Mouse (Mus musculus) hindbrain, embryonic 12.5 days (tissue): Measurements from ENCODE around the gene Tmem259. TPM values are rescaled to one million over a fixed set of nuclear protein-coding genes. Genes with fewer than 3 reads are reported as not detected.

Source experiments
- ATAC-seq: fragments of 200-750 bp; cut with Nextera tagmentation; 2 replicates; pipeline ENCODE4 v1.8.0; 2017; ENCODE audit warnings: moderate TSS enrichment; ENCODE audit not compliant: low FRiP score
- H3K27ac ChIP-seq: fragments of 300-500 bp; sonication (generic); 2 replicates; pipeline ENCODE4 v1.5.1; 2016; ENCODE audit warnings: mild to moderate bottlenecking
- H3K27me3 ChIP-seq: fragments of 300-500 bp; sonication (generic); 2 replicates; pipeline ENCODE4 v1.6.1; 2016; ENCODE audit warnings: mild to moderate bottlenecking
- H3K36me3 ChIP-seq: fragments of 300-500 bp; sonication (generic); 2 replicates; pipeline ENCODE4 v1.6.1; 2016; ENCODE audit warnings: mild to moderate bottlenecking
- H3K4me1 ChIP-seq: fragments of 300-500 bp; sonication (generic); 2 replicates; pipeline ENCODE4 v1.6.1; 2016
- H3K4me2 ChIP-seq: fragments of 300-500 bp; sonication (generic); replicated peaks from 2 replicates; pipeline ENCODE4 v1.6.1; 2016; ENCODE audit warnings: mild to moderate bottlenecking
- H3K4me3 ChIP-seq: fragments of 300-500 bp; sonication (generic); 2 replicates; pipeline ENCODE4 v1.5.1; 2016; ENCODE audit warnings: mild to moderate bottlenecking
- H3K9ac ChIP-seq: fragments of 300-500 bp; sonication (generic); 2 replicates; pipeline ENCODE4 v1.6.1; 2016; ENCODE audit warnings: mild to moderate bottlenecking, moderate library complexity
- H3K9me3 ChIP-seq: fragments of 300-500 bp; sonication (generic); replicated peaks from 2 replicates; pipeline ENCODE4 v1.6.1; 2016; ENCODE audit warnings: mild to moderate bottlenecking
- WGBS: fragments of 180-500 bp; shearing (Covaris S2); methylation state at CpG from one replicate; pipeline ENCODE4 v1.1.7; 2016; 5-methylcytosine and 5-hydroxymethylcytosine counted together
- polyA plus RNA-seq: library from polyadenylated mRNA; unstranded; fragments of >200 nt; fragmentation: Nextera tagmentation; extraction: Ambion mirVana; gene quantifications from 2 replicates; pipeline ENCODE4 v1.2.1, GENCODE M21; 2016

The Tmem259 gene
- polyA plus RNA-seq, 1 experiment from 2014 or later, result 25.5 TPM

DNA sequence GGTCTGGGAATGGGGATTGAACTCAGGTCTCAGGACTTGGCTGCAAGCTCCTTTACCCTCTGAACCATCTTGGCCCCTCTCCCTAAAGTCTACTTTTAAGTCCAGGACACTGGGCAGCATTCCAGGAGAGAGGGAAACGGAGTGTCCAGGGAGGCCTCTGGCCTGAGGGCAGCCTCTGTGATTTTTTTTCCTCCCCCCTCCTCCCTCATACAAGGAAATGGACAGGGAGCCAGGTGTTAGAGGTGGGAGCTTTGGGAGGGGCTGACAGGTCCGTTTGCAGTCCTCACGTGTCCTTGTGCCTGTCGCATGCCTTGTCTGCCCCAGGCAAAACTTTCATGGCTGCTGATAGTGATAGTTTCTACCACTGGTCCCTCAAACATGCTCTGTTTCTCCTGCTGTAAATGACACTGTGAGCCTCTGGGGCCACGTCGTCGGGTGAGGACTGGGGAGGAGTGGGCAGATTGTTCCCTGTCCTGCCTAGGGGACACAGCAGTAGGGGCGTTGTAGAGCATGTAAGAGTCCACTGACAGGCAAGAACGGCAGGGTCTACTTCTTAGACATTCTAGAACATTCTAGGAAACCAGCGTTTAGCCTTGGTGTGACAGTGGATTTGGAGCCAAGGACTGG is 47.7 kb downstream of the Tmem259 start:
- Histone ChIP-seq H3K4me3 (no peak overlapping the region), H3K9me3 (no peaks in the 10 kb centered on the region), H3K9ac (no peak overlapping the region), H3K27me3 (peaks cover 4% of the 10 kb centered on the region; the same call in 1 of the 2 replicates), H3K36me3 (peaks cover 36% of the 10 kb centered on the region), H3K4me2 (no peak overlapping the region), H3K27ac (no peak overlapping the region), H3K4me1 (peaks cover 51% of the 10 kb centered on the region)
- 75% methylated on average over 10 of the region's 10 CpGs for WGBS
- ATAC-seq, result no peak

DNA sequence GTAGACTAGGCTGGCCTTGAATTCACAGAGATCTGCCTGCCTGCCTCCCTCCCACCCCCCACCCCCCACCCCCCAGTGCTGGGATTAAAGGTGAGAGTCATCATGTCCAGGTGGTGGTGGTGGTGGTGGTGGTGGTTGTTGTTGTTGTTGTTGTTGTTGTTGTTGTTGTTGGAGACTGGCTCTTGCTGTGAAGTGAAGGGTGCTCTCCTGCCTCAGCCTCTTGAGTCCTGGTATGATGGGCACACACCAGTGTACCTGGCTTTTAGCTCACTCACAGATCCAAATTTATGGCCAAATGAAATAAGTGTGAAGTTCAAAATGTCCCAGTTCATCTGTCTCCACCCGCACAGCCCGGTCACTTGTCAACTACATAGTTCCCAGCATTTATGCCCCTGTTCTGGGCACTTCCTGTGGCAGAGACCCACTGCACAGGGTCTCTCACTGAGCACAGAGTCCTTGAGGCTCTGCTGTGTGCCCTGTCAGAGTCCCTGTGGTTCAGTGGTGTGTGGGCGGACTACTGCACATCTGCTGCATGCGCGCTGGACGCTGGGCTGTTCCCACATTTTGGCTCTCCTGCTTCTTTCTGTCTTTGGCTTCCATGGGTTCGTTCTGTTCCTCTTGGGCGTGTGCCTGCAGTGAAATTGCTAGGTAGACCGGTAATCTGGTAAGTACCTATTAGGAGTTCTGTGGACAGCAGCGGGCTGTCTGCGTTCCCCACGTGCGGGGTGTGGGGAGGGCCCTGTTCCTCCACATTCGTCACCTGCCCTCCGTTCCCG is 49.1 kb downstream of the Tmem259 start:
- no peak for ATAC-seq
- peaks cover 43% of the 10 kb centered on the region for H3K36me3 ChIP-seq
- H3K9me3 ChIP-seq, result no peaks in the 10 kb centered on the region
- H3K4me1 ChIP-seq, result peaks cover 60% of the 10 kb centered on the region
- WGBS, result 90% methylated on average over 16 of the region's 16 CpGs
- H3K9ac ChIP-seq, result 0 out of 2 replicates have a peak overlapping the region, but pooled peaks have one; percentile 24
- no peak overlapping the region for H3K27ac ChIP-seq
- H3K4me3 ChIP-seq, result no peak overlapping the region
- no peak overlapping the region for H3K4me2 ChIP-seq
- H3K27me3 ChIP-seq, result peaks cover 4% of the 10 kb centered on the region; the same call in 1 of the 2 replicates

- Histone ChIP-seq H3K27ac (no peak overlapping the region; the same call in 1 of the 2 replicates), H3K4me3 (no peak overlapping the region), H3K36me3 (peaks cover 43% of the 10 kb centered on the region), H3K9me3 (no peaks in the 10 kb centered on the region), H3K4me1 (peaks cover 67% of the 10 kb centered on the region), H3K9ac (0 out of 2 replicates have a peak overlapping the region, but pooled peaks have one; percentile 24), H3K27me3 (peaks cover 4% of the 10 kb centered on the region; the same call in 1 of the 2 replicates), H3K4me2 (no peak overlapping the region)
- no peak for ATAC-seq
- 51% methylated on average over 13 of the region's 13 CpGs for WGBS
Measured at GRCm38 (mm10) chr10:79934272-79934721, 49.8 kb downstream of the Tmem259 start.

- Histone ChIP-seq H3K4me3 (no peak overlapping the region), H3K4me1 (peaks cover 71% of the 10 kb centered on the region), H3K4me2 (no peak overlapping the region), H3K27ac (peak overlapping the region; percentile 40), H3K36me3 (peaks cover 43% of the 10 kb centered on the region), H3K9ac (0 out of 2 replicates have a peak overlapping the region, but pooled peaks have one; percentile 24), H3K27me3 (peaks cover 4% of the 10 kb centered on the region; the same call in 1 of the 2 replicates), H3K9me3 (no peaks in the 10 kb centered on the region)
- WGBS, result 24% methylated on average over 6 of the region's 6 CpGs
- no peak for ATAC-seq
Measured at GRCm38 (mm10) chr10:79933861-79934260, 50.3 kb downstream of the Tmem259 start.

GRCm38 (mm10) chr10:79933145-79933679 is 50.9 kb downstream of the Tmem259 start:
- Histone ChIP-seq H3K9me3 (no peaks in the 10 kb centered on the region), H3K36me3 (peaks cover 43% of the 10 kb centered on the region), H3K4me1 (peaks cover 77% of the 10 kb centered on the region), H3K4me2 (no peak overlapping the region), H3K4me3 (no peak overlapping the region), H3K27ac (peak overlapping the region; percentile 45; the same call in 1 of the 2 replicates), H3K27me3 (peaks cover 4% of the 10 kb centered on the region; the same call in 1 of the 2 replicates), H3K9ac (0 out of 2 replicates have a peak overlapping the region, but pooled peaks have one; percentile 24)
- no peak for ATAC-seq
- 58% methylated on average over 9 of the region's 9 CpGs for WGBS

- H3K27ac ChIP-seq, result peak overlapping the region; percentile 45; the same call in 1 of the 2 replicates
- ATAC-seq, result no peak
- 19% methylated on average over 8 of the region's 8 CpGs for WGBS
- H3K27me3 ChIP-seq, result no peaks in the 10 kb centered on the region
- H3K4me1 ChIP-seq, result peaks cover 73% of the 10 kb centered on the region
- H3K36me3 ChIP-seq, result peaks cover 43% of the 10 kb centered on the region
- H3K4me2 ChIP-seq, result no peak overlapping the region
- H3K9me3 ChIP-seq, result no peaks in the 10 kb centered on the region
- 0 out of 2 replicates have a peak overlapping the region, but pooled peaks have one; percentile 3 for H3K9ac ChIP-seq
- H3K4me3 ChIP-seq, result no peak overlapping the region
Measured at GRCm38 (mm10) chr10:79932736-79933135, 51.4 kb downstream of the Tmem259 start.

DNA sequence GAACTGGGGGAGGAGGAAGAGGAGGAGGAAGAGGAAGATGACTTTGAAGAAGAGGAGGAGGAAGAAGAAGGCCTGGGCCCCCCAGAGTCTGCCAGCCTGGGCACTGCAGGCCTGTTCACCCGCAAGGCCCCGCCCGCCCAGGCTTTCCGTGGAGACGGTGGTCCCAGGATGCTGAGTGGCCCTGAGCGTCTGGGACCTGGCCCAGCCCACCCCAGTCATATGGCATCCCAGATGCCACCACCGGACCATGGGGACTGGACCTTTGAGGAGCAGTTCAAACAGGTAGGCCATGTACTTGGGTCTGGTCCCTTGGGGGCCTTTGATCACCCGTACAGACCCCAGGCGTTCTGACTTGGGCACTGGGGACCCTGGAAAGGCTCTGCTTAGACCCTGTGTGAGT is 52.3 kb downstream of the Tmem259 start:
- WGBS, result 79% methylated on average over 9 of the region's 9 CpGs
- Histone ChIP-seq H3K27ac (no peak overlapping the region), H3K4me3 (no peak overlapping the region), H3K4me1 (peaks cover 64% of the 10 kb centered on the region), H3K9ac (no peak overlapping the region), H3K4me2 (no peak overlapping the region), H3K27me3 (no peaks in the 10 kb centered on the region), H3K36me3 (peaks cover 37% of the 10 kb centered on the region), H3K9me3 (no peaks in the 10 kb centered on the region)
- ATAC-seq, result no peak

- ATAC-seq, result no peak
- Histone ChIP-seq H3K27me3 (no peaks in the 10 kb centered on the region), H3K9ac (peak overlapping the region; percentile 28; the same call in 1 of the 2 replicates), H3K4me3 (no peak overlapping the region), H3K27ac (peak overlapping the region; percentile 18), H3K4me2 (peak overlapping the region; percentile 84; the same call in 1 of the 2 replicates), H3K4me1 (peaks cover 64% of the 10 kb centered on the region), H3K9me3 (no peaks in the 10 kb centered on the region), H3K36me3 (peaks cover 32% of the 10 kb centered on the region)
- WGBS, result 66% methylated on average over 16 of the region's 16 CpGs
Measured at GRCm38 (mm10) chr10:79930826-79931186, 53.3 kb downstream of the Tmem259 start.

- Histone ChIP-seq H3K4me3 (no peak overlapping the region), H3K36me3 (peaks cover 26% of the 10 kb centered on the region), H3K27ac (peak overlapping the region; percentile 96; the same call in 1 of the 2 replicates), H3K9me3 (no peaks in the 10 kb centered on the region), H3K27me3 (no peaks in the 10 kb centered on the region), H3K4me1 (peaks cover 67% of the 10 kb centered on the region), H3K9ac (peak overlapping the region; percentile 28; the same call in 1 of the 2 replicates), H3K4me2 (peak overlapping the region; percentile 84)
- ATAC-seq, result no peak
- 84% methylated on average over 18 of the region's 18 CpGs for WGBS
Measured at GRCm38 (mm10) chr10:79929967-79930825, 53.9 kb downstream of the Tmem259 start.

- Histone ChIP-seq H3K27me3 (peaks cover 1% of the 10 kb centered on the region; the same call in 1 of the 2 replicates), H3K9me3 (no peaks in the 10 kb centered on the region), H3K36me3 (peaks cover 23% of the 10 kb centered on the region), H3K9ac (peak overlapping the region; percentile 95), H3K4me1 (peaks cover 61% of the 10 kb centered on the region), H3K4me3 (peak overlapping the region; percentile 89), H3K27ac (peak overlapping the region; percentile 96), H3K4me2 (peak overlapping the region; percentile 84)
- no peak for ATAC-seq
- 29% methylated on average over 9 of the region's 9 CpGs for WGBS
Measured at GRCm38 (mm10) chr10:79928907-79929701, 55.0 kb downstream of the Tmem259 start.
